Mouse (Mus musculus) layer of hippocampus, postnatal 10 days (tissue): ENCODE data around the gene Zan. TPM values are rescaled to one million over a fixed set of nuclear protein-coding genes. Genes with fewer than 3 reads are reported as not detected.

Source experiments
- DNase-seq, 2 experiments: peaks; one replicate each; pipeline ENCODE4 v3.0.0; 2021; ENCODE audit warnings: low spot score in 2 of 2
- total RNA-seq, 2 experiments: library from RNA; stranded (reverse); gene quantifications; 2 replicates each; pipeline ENCODE4 v1.2.3; 2021

Zan gene
- total RNA-seq, 2 experiments from 2014 or later, result 0.36 to 0.43 TPM

DNA sequence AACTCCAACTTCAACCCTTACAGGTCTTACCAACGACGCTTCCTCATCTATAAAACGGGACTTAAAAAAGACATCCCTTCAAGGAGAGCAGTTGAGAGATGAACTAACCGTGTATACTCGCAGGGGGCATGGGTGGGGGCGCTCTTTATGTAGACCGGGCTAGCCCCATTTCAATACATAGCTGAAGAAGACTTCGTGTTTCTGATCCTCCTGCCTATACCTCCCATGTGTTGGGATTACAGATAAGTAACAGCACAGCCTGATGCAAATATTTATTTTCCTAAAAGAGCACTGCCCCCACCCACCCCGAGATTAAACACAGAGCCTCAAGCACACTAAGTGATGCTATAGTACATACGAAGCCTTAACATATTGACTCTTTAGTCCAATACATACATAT lies 142.5 kb downstream of the Zan start:
- no peak for DNase-seq

DNA sequence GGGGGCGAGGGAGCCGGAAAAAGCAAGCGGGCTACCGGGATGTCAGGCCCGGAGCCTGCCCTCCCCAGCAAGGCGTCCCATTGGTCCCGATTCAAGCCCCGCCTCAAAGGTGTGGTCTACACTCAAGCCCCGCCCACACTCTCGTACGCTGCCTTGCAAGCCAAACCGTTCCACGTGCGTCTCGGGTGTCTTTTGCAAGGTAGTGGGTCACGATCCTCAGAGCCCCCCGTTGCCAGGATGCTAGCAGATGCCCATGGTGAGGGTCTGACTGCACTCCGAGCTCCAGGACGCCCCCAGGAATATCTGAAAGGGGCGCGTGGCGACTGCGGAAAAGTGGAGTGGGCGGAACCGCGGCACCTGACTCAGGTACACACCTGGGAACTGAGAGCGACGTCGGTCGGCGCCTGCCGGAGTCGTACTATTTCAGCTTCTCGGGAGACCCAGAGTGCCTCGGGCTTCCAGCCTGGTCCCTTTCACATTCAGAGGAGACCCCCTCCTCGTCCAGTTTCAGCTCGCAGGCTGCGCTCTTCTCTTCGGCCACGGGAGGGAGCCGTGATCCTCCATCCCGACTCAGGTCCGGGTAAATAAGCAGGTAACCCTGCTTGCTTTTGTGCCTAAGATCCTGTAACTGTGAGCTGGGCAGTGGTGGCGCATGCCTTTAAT lies 143.2 kb downstream of the Zan start, which contains the start of gene Slc12a9:
Gene Slc12a9, minus strand, starts transcription at position 86 of the 663 bp plus-strand sequence.
- peak; percentile 95 to 98 for DNase-seq

DNA sequence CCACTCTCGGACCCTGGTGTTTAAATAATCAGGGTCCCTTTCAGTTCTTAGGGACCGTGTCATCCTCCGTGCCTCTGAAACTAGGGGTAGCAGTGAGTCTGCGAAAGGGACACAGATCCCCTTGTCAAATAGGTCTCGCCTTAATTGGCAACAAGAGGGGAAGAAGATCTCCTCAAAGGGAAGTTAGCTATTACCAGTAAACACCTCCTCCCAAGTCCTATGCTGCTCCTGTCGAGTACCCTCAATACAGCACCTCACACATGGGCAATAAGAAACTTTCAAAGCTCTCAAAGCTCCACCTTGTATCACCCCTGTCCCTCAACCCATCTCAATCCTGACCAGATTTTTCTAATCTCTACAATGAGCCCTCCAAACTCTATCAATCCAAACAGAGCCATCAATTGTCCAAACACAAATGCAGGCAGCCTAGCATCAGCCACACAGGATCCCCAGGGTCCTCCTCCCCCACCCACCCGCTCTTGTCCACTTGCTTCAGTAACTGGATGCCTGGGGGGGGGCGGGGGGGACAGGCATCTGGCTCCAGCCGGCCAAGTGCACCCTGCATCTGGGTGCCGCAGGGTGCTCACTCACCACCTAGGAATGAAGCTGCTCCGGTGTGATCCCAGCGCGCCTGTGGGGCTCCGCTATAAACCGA lies 143.9 kb downstream of the Zan start:
- no peak for DNase-seq

DNA sequence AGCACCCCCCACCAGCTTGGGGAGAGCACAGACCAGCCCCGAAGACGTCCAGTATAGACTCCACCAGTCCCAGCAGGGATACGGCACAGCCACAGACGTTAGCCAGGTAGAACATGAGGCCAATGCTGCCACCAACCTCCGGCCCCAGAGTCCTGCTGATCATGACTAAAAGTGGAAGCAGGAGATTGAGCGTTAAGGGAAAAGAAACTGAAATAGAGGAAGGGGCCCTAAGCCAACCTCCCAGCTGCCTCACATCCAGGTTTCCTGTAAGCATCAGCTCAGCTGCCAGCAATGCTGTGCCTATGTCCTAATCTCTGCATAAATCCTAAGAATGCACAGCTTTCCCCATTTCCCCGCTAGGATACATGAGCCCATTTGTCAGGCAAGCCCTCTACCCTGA lies 146.0 kb downstream of the Zan start:
- DNase-seq, result no peak

Other genes starting within 250 kb of the Zan start
- gene Ache, start 189.5 kb downstream of the Zan start, total RNA-seq, result 10 to 100 TPM; 93.0 to 97.4 TPM
- gene Ufsp1, start 182.4 kb downstream of the Zan start, total RNA-seq, result 10 to 100 TPM; 20.4 to 21.8 TPM
- 100 to 1,000 TPM; 188 to 191 TPM for gene Srrt, start 169.4 kb downstream of the Zan start, total RNA-seq
- 1 to 10 TPM; 6.2 to 7.7 TPM for gene Trip6, start 162.7 kb downstream of the Zan start, total RNA-seq
- 10 to 100 TPM; 28.8 to 30.7 TPM for gene Slc12a9, start 143.5 kb downstream of the Zan start, total RNA-seq
- 1 to 10 TPM; 8.3 to 9.3 TPM for gene Ephb4, start 127.0 kb downstream of the Zan start, total RNA-seq
- gene Pop7, start 25.5 kb upstream of the Zan start, total RNA-seq, result 10 to 100 TPM; 30.7 to 36.5 TPM
- gene Gigyf1, start 41.5 kb upstream of the Zan start, total RNA-seq, result 10 to 100 TPM; 40.2 to 50.4 TPM
- not detected for gene Epo, start 56.2 kb upstream of the Zan start, total RNA-seq
- gene Gnb2, start 56.4 kb upstream of the Zan start, total RNA-seq, result 100 to 1,000 TPM; 874 to 885 TPM
- gene Actl6b, start 76.5 kb upstream of the Zan start, total RNA-seq, result 100 to 1,000 TPM; 124 to 134 TPM
- gene Tfr2, start 92.8 kb upstream of the Zan start, total RNA-seq, result 10 to 100 TPM; 22.4 to 23.0 TPM
- gene Mospd3, start 124.0 kb upstream of the Zan start, total RNA-seq, result 10 to 100 TPM; 46.1 to 51.8 TPM
- gene Pcolce, start 136.7 kb upstream of the Zan start, total RNA-seq, result 10 to 100 TPM; 10.7 to 12.0 TPM
- gene Fbxo24, start 151.9 kb upstream of the Zan start, total RNA-seq, result under 1 TPM; 0.27 to 0.36 TPM
- gene Lrch4, start 152.1 kb upstream of the Zan start, total RNA-seq, result 10 to 100 TPM; 13.2 to 20.1 TPM
- gene Gm20605, start 152.1 kb upstream of the Zan start, total RNA-seq, result 1 to 10 TPM; 8.7 to 8.9 TPM
- 1 to 10 TPM; 5.0 to 7.5 TPM for gene Sap25, start 164.3 kb upstream of the Zan start, total RNA-seq
- under 1 TPM; 0.18 to 0.25 TPM for gene Irs3, start 168.7 kb upstream of the Zan start, total RNA-seq
- gene Agfg2, start 207.7 kb upstream of the Zan start, total RNA-seq, result 10 to 100 TPM; 46.2 to 46.9 TPM